Mouse (Mus musculus) embryonic fibroblast, embryonic 13.5 days (primary cell): Measurements from ENCODE around the gene Macrod2.

Experiments used
- CTCF ChIP-seq: IDR thresholded peaks from 2 replicates; pipeline ENCODE4 v1.5.1; 2011; ENCODE audit warnings: mild to moderate bottlenecking, control low read depth, low read length, moderate library complexity, borderline replicate concordance; ENCODE audit not compliant: insufficient read depth
- POLR2A ChIP-seq: IDR thresholded peaks from 2 replicates; pipeline ENCODE4 v1.6.1; 2011; ENCODE audit warnings: low read depth, mild to moderate bottlenecking, control low read depth, low read length, moderate library complexity

DNA sequence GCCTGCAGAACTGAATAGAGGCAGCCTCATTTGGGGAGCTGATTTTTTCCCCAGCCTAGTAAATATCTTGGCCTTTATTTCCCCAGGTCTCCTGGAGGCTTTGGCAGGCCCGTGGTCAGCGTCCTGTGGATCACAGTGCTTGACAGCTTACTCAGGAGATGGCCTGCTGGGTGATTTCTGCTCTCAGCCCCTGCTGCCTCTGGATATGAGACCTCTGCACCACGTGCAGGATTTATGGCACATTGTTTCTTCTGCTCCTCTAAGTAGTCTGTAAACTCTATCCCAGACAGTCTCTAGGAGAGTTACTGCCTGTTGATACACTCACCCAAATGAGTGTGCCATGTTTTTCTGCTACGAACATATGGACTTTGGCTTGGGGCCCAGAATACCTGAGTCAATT lies 1187.8 kb downstream of the Macrod2 start:
- no peak for TF ChIP-seq POLR2A
- no peak for TF ChIP-seq CTCF
